Mouse (Mus musculus) spleen, adult 2 months (tissue): ENCODE data around the gene Pak3. TPM values are rescaled to one million over a fixed set of nuclear protein-coding genes. Genes with fewer than 3 reads are reported as not detected.

ENCODE experiments used
- DNase-seq, 2 experiments: peaks; one replicate each; pipeline versions ENCODE4 v3.0.0 to v3.0.0-alpha.2; 2012 to 2021; ENCODE audit warnings: low spot score in 2 of 2, low read depth in 1 of 2
- H3K27ac ChIP-seq: fragments of 200-500 bp; 2 replicates; pipeline ENCODE4 v1.5.1; 2012; ENCODE audit warnings: low read length, inconsistent platforms; ENCODE audit not compliant: insufficient read depth
- H3K27me3 ChIP-seq: fragments of 200-500 bp; 2 replicates; pipeline ENCODE4 v1.6.1; 2012; ENCODE audit warnings: mild to moderate bottlenecking, moderate library complexity, low read length, inconsistent platforms; ENCODE audit not compliant: control insufficient read depth, insufficient read depth
- H3K36me3 ChIP-seq: fragments of 200-500 bp; 2 replicates; pipeline ENCODE4 v1.6.1; 2012; ENCODE audit warnings: mild to moderate bottlenecking, low read length, inconsistent platforms; ENCODE audit not compliant: control insufficient read depth, insufficient read depth
- H3K4me1 ChIP-seq: fragments of 200-500 bp; 2 replicates; pipeline ENCODE4 v1.6.1; 2011; ENCODE audit warnings: inconsistent platforms; ENCODE audit not compliant: control insufficient read depth, insufficient read depth, insufficient read length
- H3K4me3 ChIP-seq: fragments of 200-500 bp; 2 replicates; pipeline ENCODE4 v1.5.1; 2011; ENCODE audit warnings: mild to moderate bottlenecking, inconsistent platforms; ENCODE audit not compliant: insufficient read depth, insufficient read length; ENCODE audit errors: extremely low read depth
- CTCF ChIP-seq: fragments of 200-500 bp; IDR thresholded peaks from 2 replicates; pipeline ENCODE4 v1.5.1; 2011; ENCODE audit warnings: mild to moderate bottlenecking, inconsistent platforms; ENCODE audit not compliant: insufficient read depth, insufficient read length, insufficient replicate concordance; ENCODE audit errors: extremely low read depth
- POLR2A ChIP-seq: fragments of 200-500 bp; IDR thresholded peaks from 2 replicates; pipeline ENCODE4 v1.6.1; 2011; ENCODE audit warnings: low read depth, low read length, inconsistent platforms
- WGBS: fragments of 180-500 bp; shearing (Covaris S2); methylation state at CpG from one replicate; pipeline ENCODE4 v1.1.7; 2018; 5-methylcytosine and 5-hydroxymethylcytosine counted together
- polyA plus RNA-seq: library from polyadenylated mRNA; depleted of rRNA; stranded (reverse); fragments of >200 nt; gene quantifications from 2 replicates; pipeline ENCODE4 v1.2.3, GENCODE M21; 2012

Pak3 gene
- polyA plus RNA-seq, 1 experiment: 0.01 TPM

DNA sequence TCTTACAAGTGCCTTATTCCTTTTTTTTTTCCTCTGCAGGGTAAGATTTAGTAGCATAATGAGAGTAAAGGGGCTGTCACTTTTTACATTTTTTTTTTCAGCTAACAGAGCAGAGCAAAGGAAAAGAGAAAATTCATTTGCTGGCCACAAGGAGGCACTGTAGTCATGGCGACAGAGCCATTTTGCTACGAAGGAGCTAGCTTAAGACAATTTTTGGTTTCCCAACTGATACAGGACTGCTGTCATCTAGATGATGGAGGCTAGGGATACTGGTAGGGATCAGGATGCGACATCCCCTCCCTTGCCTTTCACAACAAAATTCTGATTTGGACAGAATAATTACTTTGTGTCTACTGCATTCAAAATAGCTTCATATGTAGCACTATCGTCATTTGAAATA is 217.6 kb downstream of the Pak3 start:
- Histone ChIP-seq H3K4me1 (no peaks in the 10 kb centered on the region), H3K27ac (no peak overlapping the region), H3K27me3 (no peaks in the 10 kb centered on the region), H3K4me3 (no peak overlapping the region), H3K36me3 (no peaks in the 10 kb centered on the region)
- no peak for DNase-seq
- TF ChIP-seq CTCF: no peak
- no peak for TF ChIP-seq POLR2A
- WGBS: 43% methylated on average over 4 of the region's 4 CpGs

- H3K27ac ChIP-seq: no peak overlapping the region
- no peaks in the 10 kb centered on the region for H3K36me3 ChIP-seq
- H3K4me3 ChIP-seq: no peak overlapping the region
- 24% methylated on average over 2 of the region's 2 CpGs for WGBS
- no peaks in the 10 kb centered on the region for H3K27me3 ChIP-seq
- TF ChIP-seq CTCF (no peak), POLR2A (no peak)
- no peak for DNase-seq
- H3K4me1 ChIP-seq: no peaks in the 10 kb centered on the region
Observed at GRCm38 (mm10) chrX:143739171-143739570, 220.8 kb downstream of the Pak3 start.

GRCm38 (mm10) chrX:143762556-143762955 is 244.2 kb downstream of the Pak3 start:
- TF ChIP-seq POLR2A (no peak), CTCF (no peak)
- Histone ChIP-seq H3K4me3 (no peak overlapping the region), H3K36me3 (no peaks in the 10 kb centered on the region), H3K4me1 (no peaks in the 10 kb centered on the region), H3K27me3 (no peaks in the 10 kb centered on the region), H3K27ac (no peak overlapping the region)
- DNase-seq: no peak
- WGBS: 81% methylated on average over 3 of the region's 3 CpGs

- TF ChIP-seq CTCF: no peak
- TF ChIP-seq POLR2A: no peak
- no peaks in the 10 kb centered on the region for H3K27me3 ChIP-seq
- DNase-seq: no peak
- no peaks in the 10 kb centered on the region for H3K36me3 ChIP-seq
- no peak overlapping the region for H3K4me3 ChIP-seq
- H3K4me1 ChIP-seq: no peaks in the 10 kb centered on the region
- no peak overlapping the region for H3K27ac ChIP-seq
- 68% methylated on average over 1 of the region's 1 CpGs for WGBS
Observed at GRCm38 (mm10) chrX:143815948-143816347, 297.6 kb downstream of the Pak3 start.

GRCm38 (mm10) chrX:143818961-143819360 is 300.6 kb downstream of the Pak3 start:
- Histone ChIP-seq H3K4me3 (no peak overlapping the region), H3K4me1 (no peaks in the 10 kb centered on the region), H3K27ac (no peak overlapping the region), H3K36me3 (no peaks in the 10 kb centered on the region), H3K27me3 (no peaks in the 10 kb centered on the region)
- DNase-seq: no peak
- no peak for TF ChIP-seq CTCF
- WGBS: 86% methylated on average over 2 of the region's 2 CpGs

- no peak for DNase-seq
- Histone ChIP-seq H3K27ac (no peak overlapping the region), H3K4me3 (no peak overlapping the region), H3K36me3 (no peaks in the 10 kb centered on the region), H3K4me1 (no peaks in the 10 kb centered on the region), H3K27me3 (no peaks in the 10 kb centered on the region)
- WGBS: 60% methylated on average over 4 of the region's 4 CpGs
- TF ChIP-seq POLR2A (no peak), CTCF (no peak)
Observed at GRCm38 (mm10) chrX:143826521-143826920, 308.1 kb downstream of the Pak3 start.

- Histone ChIP-seq H3K27me3 (no peaks in the 10 kb centered on the region), H3K4me3 (no peak within 1 kb of the TSS), H3K4me1 (no peaks in the 10 kb centered on the region), H3K27ac (no peak within 1 kb of the TSS), H3K36me3 (no peaks in the 10 kb centered on the region)
- 65% methylated on average over 4 of the region's 4 CpGs for WGBS
- no peak for TF ChIP-seq POLR2A
- TF ChIP-seq CTCF: no peak
- no peak for DNase-seq
Observed at GRCm38 (mm10) chrX:143827212-143827611, 308.8 kb downstream of the Pak3 start, which contains the start of gene Capn6. Gene Capn6, minus strand, starts transcription at chrX:143827414.
